Mouse (Mus musculus) retina, postnatal 1 day (tissue): ENCODE data around the gene Mtf2.
"Not testable (repeated sequence)": the region's sequence is repeated elsewhere in the genome, so short reads cannot be mapped to it uniquely, and the experiment has no call there.

Experiments
- DNase-seq: peaks from one replicate; pipeline ENCODE4 v3.0.0-alpha.2; 2012

Gene Mtf2

DNA sequence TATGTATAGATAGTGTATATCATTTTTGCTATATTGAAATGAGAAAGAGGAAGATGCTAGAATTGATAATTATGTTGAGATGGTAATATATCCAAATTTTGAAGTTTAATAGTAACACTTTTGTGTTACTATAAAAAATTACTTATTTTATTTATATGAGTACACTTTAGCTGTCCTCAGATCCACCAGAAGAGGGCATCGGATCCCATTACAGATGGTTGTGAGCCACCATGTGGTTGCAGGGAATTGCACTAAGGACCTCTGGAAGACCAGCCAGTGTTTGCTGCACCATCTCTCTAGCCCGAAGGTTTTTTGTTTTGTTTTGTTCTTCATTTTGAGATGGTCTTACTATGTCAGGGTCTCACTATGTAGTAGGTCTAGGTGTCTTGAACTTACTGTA is 20.0 kb downstream of the Mtf2 start:
- no peak for DNase-seq

DNA sequence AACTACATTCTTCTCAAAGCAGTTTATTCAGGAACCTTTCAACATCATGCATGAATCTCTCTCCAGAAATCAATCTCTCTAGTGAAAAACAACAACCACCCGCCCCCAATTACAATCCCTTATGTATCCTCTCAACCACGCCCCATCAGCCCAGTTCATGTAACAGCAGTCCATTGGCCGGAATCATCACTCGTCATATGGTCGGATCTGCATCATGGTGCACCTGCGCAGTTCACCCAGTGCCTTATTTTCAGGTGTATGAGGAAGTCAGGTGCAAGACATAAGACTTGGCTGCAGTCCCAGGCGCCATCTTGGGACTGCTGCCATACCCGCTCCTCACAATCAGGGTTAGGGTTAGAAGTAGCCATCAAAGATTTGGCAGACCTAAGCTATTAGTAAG is 27.3 kb downstream of the Mtf2 start:
- DNase-seq = not testable (repeated sequence)

DNA sequence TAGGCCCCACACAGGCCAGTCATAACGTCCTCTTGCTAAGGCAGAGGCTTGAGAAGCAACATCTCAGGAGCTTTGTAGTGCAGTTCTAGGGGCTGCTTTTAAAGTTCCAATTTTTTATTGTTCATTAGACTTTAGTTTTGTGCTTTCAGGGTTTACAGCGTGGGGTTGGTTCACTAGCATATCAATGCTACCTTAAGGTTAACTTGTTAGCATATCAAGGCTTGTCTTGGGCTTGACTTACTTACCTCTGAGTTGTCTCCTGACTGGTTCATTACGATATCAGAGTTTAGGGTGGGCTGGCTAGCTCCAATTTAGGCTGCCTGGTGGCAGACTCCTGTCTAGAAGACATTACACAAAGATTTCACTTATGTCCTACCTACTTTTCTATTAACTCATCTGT is 32.2 kb downstream of the Mtf2 start:
- no peak for DNase-seq

DNA sequence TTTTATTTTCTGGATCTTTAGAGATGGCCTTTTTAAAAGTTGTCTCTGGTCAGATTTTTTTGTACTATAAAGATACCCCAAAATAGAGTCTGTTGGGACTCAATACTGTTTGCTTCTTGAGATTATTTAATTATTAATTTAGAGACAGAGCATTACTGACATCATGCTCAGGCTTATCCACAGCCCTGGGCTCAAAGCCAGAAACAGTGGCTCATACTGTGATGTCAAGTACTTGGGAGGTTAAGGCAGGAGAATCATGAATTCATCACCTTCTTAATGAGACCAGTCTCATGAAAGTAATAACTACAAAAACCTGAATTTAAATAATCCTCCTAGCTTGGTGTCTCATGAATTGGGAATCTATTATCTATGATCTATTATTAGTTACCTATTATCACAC is 34.7 kb downstream of the Mtf2 start:
- DNase-seq = no peak

DNA sequence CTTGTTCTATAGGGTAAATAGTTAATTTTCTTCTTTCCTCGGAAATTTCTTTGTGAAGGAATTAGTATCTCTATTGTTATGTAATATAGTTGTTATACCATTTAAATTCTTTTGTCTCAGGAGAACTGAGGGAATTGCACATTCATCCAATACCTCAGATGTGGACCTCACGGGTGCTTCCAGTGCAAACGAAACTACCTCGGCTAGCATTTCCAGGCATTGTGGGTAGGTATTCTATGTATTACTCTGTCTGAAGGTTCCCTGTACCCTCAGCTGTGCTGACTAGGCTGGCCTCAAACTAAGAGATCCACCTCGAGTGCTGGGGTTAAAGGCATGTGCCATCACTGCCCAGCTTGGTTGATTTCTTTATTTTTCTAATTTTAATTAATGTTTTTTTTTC is 38.8 kb downstream of the Mtf2 start:
- DNase-seq = no peak

DNA sequence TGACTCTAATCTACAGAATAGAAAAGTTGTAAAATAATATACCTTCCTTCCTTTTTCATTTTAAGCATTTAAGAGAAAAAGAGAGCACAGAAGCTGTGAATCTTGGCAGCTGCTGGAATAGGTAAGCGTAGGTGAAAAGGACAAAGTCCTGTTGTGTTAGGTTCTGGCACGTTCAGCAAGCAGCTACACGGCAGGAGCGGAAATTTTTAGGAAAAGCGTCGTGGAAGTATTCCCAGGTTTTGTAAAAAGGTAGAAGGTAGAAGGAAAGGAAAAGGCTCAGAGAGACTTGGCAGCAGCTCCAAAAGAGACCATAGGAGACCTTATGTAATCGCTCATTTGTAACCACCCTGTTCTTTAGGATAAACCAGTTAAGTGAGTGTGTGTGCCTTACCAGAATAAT is 43.9 kb downstream of the Mtf2 start:
- DNase-seq = no peak

DNA sequence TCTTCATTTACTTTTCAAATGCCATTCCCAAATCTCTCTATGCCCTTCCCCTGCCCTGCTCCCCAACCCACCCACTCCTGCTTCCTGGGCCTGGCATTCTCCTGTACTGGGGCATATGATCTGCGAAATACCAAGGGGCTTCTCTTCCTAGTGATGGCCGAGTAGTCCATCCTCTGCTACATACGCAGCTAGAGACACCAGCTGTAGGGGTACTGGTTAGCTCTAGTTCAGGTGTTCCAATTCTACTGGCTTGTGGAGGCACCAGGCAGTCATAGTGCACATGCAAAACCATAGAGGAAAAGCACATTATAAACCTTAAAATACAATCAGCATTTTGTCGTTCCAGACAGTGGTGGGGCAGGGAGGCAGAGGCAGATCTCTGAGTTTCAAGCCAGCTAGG is 52.2 kb downstream of the Mtf2 start:
- DNase-seq = no peak

DNA sequence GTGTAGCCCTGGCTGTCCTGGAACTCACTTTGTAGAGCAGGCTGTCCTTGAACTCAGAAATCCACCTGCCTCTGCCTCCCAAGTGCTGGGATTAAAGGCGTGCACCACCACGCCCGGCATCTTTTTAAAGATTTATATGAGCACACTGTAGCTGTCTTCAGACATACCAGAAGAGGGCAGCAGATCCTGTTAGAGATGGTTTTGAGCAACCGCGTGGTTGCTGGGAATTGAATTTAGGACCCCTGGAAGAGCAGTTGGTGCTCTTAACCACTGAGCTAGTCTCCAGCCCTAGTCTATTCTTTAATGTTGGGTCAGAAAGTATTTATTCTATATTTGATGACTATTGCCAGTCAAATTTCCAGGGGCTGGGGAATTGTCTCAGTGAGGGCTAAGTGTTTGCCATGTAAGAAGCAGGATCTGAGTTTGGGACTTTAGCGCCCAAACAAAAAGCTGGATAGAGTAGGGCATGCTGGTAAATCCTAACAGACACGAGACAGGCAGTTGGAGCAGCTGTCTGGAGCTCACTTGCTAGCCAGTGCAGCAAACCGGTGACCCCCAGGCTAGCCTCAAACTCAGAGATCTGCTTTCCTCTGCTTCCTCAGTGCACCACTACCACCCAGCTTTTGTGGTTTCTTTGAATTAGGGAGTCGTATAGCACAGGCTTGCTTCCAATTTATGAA is 54.9 kb downstream of the Mtf2 start:
- peak; percentile 3 for DNase-seq

DNA sequence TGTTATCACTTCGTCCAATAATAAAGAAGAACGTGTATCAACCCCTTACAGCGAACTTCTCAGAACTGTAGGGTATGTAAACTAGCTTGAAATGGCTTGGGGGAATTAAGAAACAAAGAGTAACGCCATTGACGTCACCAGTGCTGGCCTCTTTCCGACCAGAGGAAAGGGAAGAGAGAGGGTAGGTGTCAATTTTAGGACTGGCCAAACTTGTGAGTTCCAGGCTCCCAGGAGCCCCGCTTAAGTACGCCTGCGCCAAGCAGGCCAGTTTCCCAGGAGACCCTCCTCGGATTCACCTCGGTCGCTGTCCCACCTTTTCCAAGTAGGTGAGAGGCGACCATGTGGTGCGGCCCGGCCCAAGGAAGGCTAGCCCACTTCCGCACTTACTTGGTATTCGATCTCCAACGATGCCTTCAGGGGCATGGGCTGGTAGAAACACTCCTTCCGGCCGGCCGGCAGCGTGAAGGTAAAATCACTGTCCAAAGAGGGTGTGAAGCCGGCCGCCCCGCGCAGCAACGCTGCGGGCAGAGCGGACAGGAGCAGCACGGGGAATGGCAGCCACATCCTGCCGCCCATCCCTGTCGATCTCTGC is 66.5 kb downstream of the Mtf2 start:
- peak; percentile 67 for DNase-seq

DNA sequence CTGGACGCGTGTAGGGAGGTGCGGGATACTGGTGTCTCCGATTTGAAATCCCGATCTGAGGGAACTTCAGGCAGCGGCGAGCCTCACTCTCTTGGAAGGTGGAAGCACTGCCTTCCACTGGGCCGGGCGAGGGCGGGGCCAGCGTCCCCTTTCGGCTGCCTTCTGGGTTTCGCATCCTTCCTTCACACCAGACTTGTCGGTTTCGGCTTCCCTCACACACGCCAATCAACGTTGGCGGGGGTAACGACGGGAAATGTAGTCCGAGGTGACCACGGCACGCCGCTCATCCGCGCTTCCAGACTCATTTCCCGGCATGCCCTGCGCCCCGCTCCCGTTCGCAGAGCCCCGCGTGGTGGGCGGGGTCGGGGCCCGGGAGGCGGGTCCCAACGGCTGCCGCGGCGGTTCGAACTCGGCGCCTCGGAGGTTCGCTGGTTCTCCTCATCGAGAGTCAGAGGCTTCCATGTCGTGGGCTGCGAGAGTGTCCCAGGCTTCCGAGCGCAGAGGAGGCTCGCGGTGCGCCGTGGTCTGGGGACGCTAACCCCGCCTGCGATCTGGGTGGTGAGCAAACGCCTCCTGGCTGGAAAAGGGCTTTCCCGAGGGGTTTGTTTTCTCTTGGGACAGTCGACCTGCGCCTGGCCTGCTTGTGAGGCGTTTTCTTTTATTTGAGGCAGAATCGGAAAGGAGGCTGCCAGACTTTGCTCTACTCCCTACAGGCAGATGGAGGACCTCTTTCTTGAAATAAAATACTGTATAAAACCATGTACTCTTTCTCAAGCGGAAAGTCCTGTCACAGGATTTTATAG is 67.2 kb downstream of the Mtf2 start, which contains the start of the genes Tmed5 and Ccdc18:
Tmed5 (minus strand) TSS at position 180 of the 803 bp plus-strand sequence.
Ccdc18 (plus strand) TSS at position 435 of the 803 bp plus-strand sequence.
- DNase-seq = peak; percentile 99

DNA sequence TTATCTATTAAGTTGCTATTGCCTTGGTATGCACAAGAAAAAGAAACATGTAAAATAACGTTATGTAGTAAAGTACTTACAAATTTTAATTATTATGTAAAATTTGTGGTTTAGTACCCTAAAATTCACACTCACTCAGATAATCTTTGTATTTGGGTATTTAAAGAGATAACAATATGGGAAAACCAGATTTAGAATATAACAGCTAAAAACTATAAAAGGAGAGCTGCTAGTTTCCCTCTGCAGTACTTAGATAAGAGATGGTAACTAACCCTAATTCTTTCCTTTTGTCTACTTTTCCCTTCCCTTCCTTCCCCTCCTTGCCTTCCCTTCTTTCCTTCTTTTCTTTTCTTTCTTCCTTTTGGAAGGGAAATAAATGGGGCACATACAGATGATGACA is 87.1 kb downstream of the Mtf2 start:
- DNase-seq = no peak
